Mouse (Mus musculus): Measurements from ENCODE around the gene Fbxo47. TPM values are rescaled to one million over a fixed set of nuclear protein-coding genes. Genes with fewer than 3 reads are reported as not detected.
A peak's percentile ranks its signal among the peaks of the same experiment; 100 is the strongest.
"Not testable (repeated sequence)": the region's sequence is repeated elsewhere in the genome, so short reads cannot be mapped to it uniquely, and the experiment has no call there.

Fbxo47 gene
- polyA plus RNA-seq, 2 experiments, result 0.22 to 0.58 TPM

- Histone ChIP-seq H3K9ac (ENCODE audit: low read depth, low read length, severe bottlenecking) (peak overlapping the region; percentile 61), H3K27ac (replicated peaks; ENCODE audit: low read depth, low read length) (peak overlapping the region; percentile 80), H3K9me3 (ENCODE audit: control insufficient read depth, low read length) (no peaks in the 10 kb centered on the region), H3K4me1 (ENCODE audit: control insufficient read depth, insufficient read depth, low read length) (no peaks in the 10 kb centered on the region), H3K4me3 (replicated peaks; ENCODE audit: low read length) (peak overlapping the region; percentile 55), H3K27me3 (ENCODE audit: control insufficient read depth, insufficient read depth, low read length) (no peaks in the 10 kb centered on the region), H3K36me3 (ENCODE audit: control insufficient read depth, insufficient read depth, low read length) (no peaks in the 10 kb centered on the region), H3K4me2 (replicated peaks; ENCODE audit: low read depth, low read length, severe bottlenecking) (peak overlapping the region; percentile 55)
- ATAC-seq (ENCODE audit: low FRiP score, low read depth), result no peak; the same call in 1 of the 2 replicates
- TF ChIP-seq POLR2A (IDR thresholded peaks at IDR 0.05; ENCODE audit: borderline replicate concordance, extremely low read depth, insufficient read depth, insufficient read length), result no peak
- DNase-seq (ENCODE audit: low spot score), result peak; percentile 80
- WGBS, result 6% methylated on average over 26 of the region's 26 CpGs
Observed at GRCm38 (mm10) chr11:97883542-97883917, 424 bp downstream of the Fbxo47 start.

DNA sequence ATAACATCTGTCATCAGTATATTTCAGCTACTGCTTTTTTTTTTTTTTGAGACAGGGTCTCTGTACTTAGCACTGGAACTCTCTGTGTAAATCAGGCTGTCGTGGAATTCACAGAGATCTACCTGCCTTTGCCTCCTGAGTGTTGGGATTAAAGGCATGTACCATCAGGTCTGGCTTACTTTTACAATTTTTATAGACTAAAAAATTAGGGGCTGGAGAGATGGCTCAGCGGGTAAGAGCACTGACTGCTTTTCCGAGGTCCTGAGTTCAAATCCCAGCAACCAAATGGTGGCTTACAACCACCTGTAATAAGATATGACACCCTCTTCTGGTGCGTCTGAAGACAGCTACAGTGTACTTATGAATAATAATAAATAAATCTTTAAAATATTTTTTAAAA lies 3.6 kb downstream of the Fbxo47 start:
- H3K4me3 ChIP-seq (replicated peaks; ENCODE audit: low read length), result no peak overlapping the region
- H3K9ac ChIP-seq (ENCODE audit: low read depth, low read length, severe bottlenecking), result no peak overlapping the region
- no peak overlapping the region for H3K27ac ChIP-seq (replicated peaks; ENCODE audit: low read depth, low read length)
- H3K4me2 ChIP-seq (replicated peaks; ENCODE audit: low read depth, low read length, severe bottlenecking), result no peak overlapping the region
- no peak for TF ChIP-seq POLR2A (IDR thresholded peaks at IDR 0.05; ENCODE audit: borderline replicate concordance, extremely low read depth, insufficient read depth, insufficient read length)
- DNase-seq (ENCODE audit: low spot score), result no peak
- no peaks in the 10 kb centered on the region for H3K27me3 ChIP-seq (ENCODE audit: control insufficient read depth, insufficient read depth, low read length)
- WGBS, result 81% methylated on average over 4 of the region's 4 CpGs
- no peak for ATAC-seq (ENCODE audit: low FRiP score, low read depth)
- no peaks in the 10 kb centered on the region for H3K36me3 ChIP-seq (ENCODE audit: control insufficient read depth, insufficient read depth, low read length)
- H3K9me3 ChIP-seq (ENCODE audit: control insufficient read depth, low read length), result no peaks in the 10 kb centered on the region
- no peaks in the 10 kb centered on the region for H3K4me1 ChIP-seq (ENCODE audit: control insufficient read depth, insufficient read depth, low read length)

- H3K9me3 ChIP-seq (ENCODE audit: control insufficient read depth, low read length), result no peaks in the 10 kb centered on the region
- H3K4me3 ChIP-seq (replicated peaks; ENCODE audit: low read length), result no peak overlapping the region
- H3K4me2 ChIP-seq (replicated peaks; ENCODE audit: low read depth, low read length, severe bottlenecking), result no peak overlapping the region
- WGBS, result 25% methylated on average over 2 of the region's 2 CpGs
- no peak overlapping the region for H3K9ac ChIP-seq (ENCODE audit: low read depth, low read length, severe bottlenecking)
- H3K36me3 ChIP-seq (ENCODE audit: control insufficient read depth, insufficient read depth, low read length), result no peaks in the 10 kb centered on the region
- DNase-seq (ENCODE audit: low spot score) (no peak), ATAC-seq (ENCODE audit: low FRiP score, low read depth) (no peak)
- no peaks in the 10 kb centered on the region for H3K4me1 ChIP-seq (ENCODE audit: control insufficient read depth, insufficient read depth, low read length)
- H3K27me3 ChIP-seq (ENCODE audit: control insufficient read depth, insufficient read depth, low read length), result no peaks in the 10 kb centered on the region
- TF ChIP-seq POLR2A (IDR thresholded peaks at IDR 0.05; ENCODE audit: borderline replicate concordance, extremely low read depth, insufficient read depth, insufficient read length), result no peak
- no peak overlapping the region for H3K27ac ChIP-seq (replicated peaks; ENCODE audit: low read depth, low read length)
Observed at GRCm38 (mm10) chr11:97877341-97877740, 6.6 kb downstream of the Fbxo47 start.

- no peak for TF ChIP-seq POLR2A (IDR thresholded peaks at IDR 0.05; ENCODE audit: borderline replicate concordance, extremely low read depth, insufficient read depth, insufficient read length)
- Histone ChIP-seq H3K27me3 (ENCODE audit: control insufficient read depth, insufficient read depth, low read length) (no peaks in the 10 kb centered on the region), H3K9ac (ENCODE audit: low read depth, low read length, severe bottlenecking) (no peak overlapping the region), H3K4me3 (replicated peaks; ENCODE audit: low read length) (no peak overlapping the region), H3K36me3 (ENCODE audit: control insufficient read depth, insufficient read depth, low read length) (no peaks in the 10 kb centered on the region), H3K4me1 (ENCODE audit: control insufficient read depth, insufficient read depth, low read length) (no peaks in the 10 kb centered on the region), H3K9me3 (ENCODE audit: control insufficient read depth, low read length) (no peaks in the 10 kb centered on the region), H3K27ac (replicated peaks; ENCODE audit: low read depth, low read length) (no peak overlapping the region), H3K4me2 (replicated peaks; ENCODE audit: low read depth, low read length, severe bottlenecking) (no peak overlapping the region)
- 78% methylated on average over 1 of the region's 1 CpGs for WGBS
- DNase-seq (ENCODE audit: low spot score) (no peak), ATAC-seq (ENCODE audit: low FRiP score, low read depth) (no peak)
Observed at GRCm38 (mm10) chr11:97874396-97874795, 9.6 kb downstream of the Fbxo47 start.

GRCm38 (mm10) chr11:97872378-97872777 lies 11.6 kb downstream of the Fbxo47 start:
- not testable (repeated sequence) for H3K4me2 ChIP-seq (replicated peaks; ENCODE audit: low read depth, low read length, severe bottlenecking); H3K27ac ChIP-seq (replicated peaks; ENCODE audit: low read depth, low read length); ATAC-seq (ENCODE audit: low FRiP score, low read depth); H3K4me3 ChIP-seq (replicated peaks; ENCODE audit: low read length); DNase-seq (ENCODE audit: low spot score); H3K36me3 ChIP-seq (ENCODE audit: control insufficient read depth, insufficient read depth, low read length); H3K9me3 ChIP-seq (ENCODE audit: control insufficient read depth, low read length); H3K27me3 ChIP-seq (ENCODE audit: control insufficient read depth, insufficient read depth, low read length); H3K4me1 ChIP-seq (ENCODE audit: control insufficient read depth, insufficient read depth, low read length); H3K9ac ChIP-seq (ENCODE audit: low read depth, low read length, severe bottlenecking)
- WGBS, result 95% methylated on average over 5 of the region's 5 CpGs

- H3K27me3 ChIP-seq (ENCODE audit: control insufficient read depth, insufficient read depth, low read length), result no peaks in the 10 kb centered on the region
- H3K27ac ChIP-seq (replicated peaks; ENCODE audit: low read depth, low read length), result no peak overlapping the region
- no peak for ATAC-seq (ENCODE audit: low FRiP score, low read depth)
- H3K9me3 ChIP-seq (ENCODE audit: control insufficient read depth, low read length), result no peaks in the 10 kb centered on the region
- H3K4me1 ChIP-seq (ENCODE audit: control insufficient read depth, insufficient read depth, low read length), result no peaks in the 10 kb centered on the region
- no peak overlapping the region for H3K9ac ChIP-seq (ENCODE audit: low read depth, low read length, severe bottlenecking)
- no peak overlapping the region for H3K4me2 ChIP-seq (replicated peaks; ENCODE audit: low read depth, low read length, severe bottlenecking)
- TF ChIP-seq POLR2A (IDR thresholded peaks at IDR 0.05; ENCODE audit: borderline replicate concordance, extremely low read depth, insufficient read depth, insufficient read length), result no peak
- DNase-seq (ENCODE audit: low spot score), result no peak
- H3K36me3 ChIP-seq (ENCODE audit: control insufficient read depth, insufficient read depth, low read length), result no peaks in the 10 kb centered on the region
- H3K4me3 ChIP-seq (replicated peaks; ENCODE audit: low read length), result no peak overlapping the region
- 92% methylated on average over 3 of the region's 3 CpGs for WGBS
Observed at GRCm38 (mm10) chr11:97867591-97867990, 16.4 kb downstream of the Fbxo47 start.

Data from limb, embryonic 14.5 days (tissue).